Mouse (Mus musculus) midbrain, embryonic 14.5 days (tissue): ENCODE measurements around the gene Pcgf6. TPM values are rescaled to one million over a fixed set of nuclear protein-coding genes. Genes with fewer than 3 reads are reported as not detected.

Experiments used
- ATAC-seq: fragments of 200-750 bp; cut with Nextera tagmentation; 2 replicates; pipeline ENCODE4 v1.8.0; 2017; ENCODE audit warnings: moderate number of reproducible peaks, moderate library complexity; ENCODE audit not compliant: low FRiP score, low TSS enrichment
- DNase-seq: peaks from one replicate; pipeline ENCODE4 v3.0.0-alpha.2; 2015
- H3K27ac ChIP-seq: fragments of 300-500 bp; sonication (generic); replicated peaks from 2 replicates; pipeline ENCODE4 v1.5.1; 2014; ENCODE audit warnings: mild to moderate bottlenecking, low read depth, low read length, moderate library complexity
- H3K27me3 ChIP-seq: fragments of 300-500 bp; sonication (generic); 2 replicates; pipeline ENCODE4 v1.6.1; 2014; ENCODE audit warnings: low read length, control low read depth, mixed read lengths; ENCODE audit not compliant: control insufficient read depth, insufficient read depth
- H3K36me3 ChIP-seq: fragments of 300-500 bp; sonication (generic); 2 replicates; pipeline ENCODE4 v1.6.1; 2014; ENCODE audit warnings: low read length, control low read depth; ENCODE audit not compliant: control insufficient read depth, insufficient read depth
- H3K4me1 ChIP-seq: fragments of 300-500 bp; sonication (generic); 2 replicates; pipeline ENCODE4 v1.6.1; 2014; ENCODE audit warnings: mild to moderate bottlenecking, antibody characterized with exemption, low read length, control low read depth; ENCODE audit not compliant: control insufficient read depth, insufficient read depth
- H3K4me2 ChIP-seq: fragments of 300-500 bp; sonication (generic); 2 replicates; pipeline ENCODE4 v1.6.1; 2014; ENCODE audit warnings: mild to moderate bottlenecking, low read length, moderate library complexity
- H3K4me3 ChIP-seq: fragments of 300-500 bp; sonication (generic); replicated peaks from 2 replicates; pipeline ENCODE4 v1.5.1; 2014; ENCODE audit warnings: low read depth, low read length
- H3K9ac ChIP-seq: fragments of 300-500 bp; sonication (generic); replicated peaks from 2 replicates; pipeline ENCODE4 v1.6.1; 2014; ENCODE audit warnings: mild to moderate bottlenecking, low read length, moderate library complexity
- H3K9me3 ChIP-seq: fragments of 300-500 bp; sonication (generic); 2 replicates; pipeline ENCODE4 v1.6.1; 2016; ENCODE audit warnings: low read length, control low read depth, mixed read lengths; ENCODE audit not compliant: control insufficient read depth
- WGBS: fragments of 180-500 bp; shearing (Covaris S2); extraction: QIAGEN DNeasy Blood & Tissue Kit; methylation state at CpG from one replicate; pipeline ENCODE4 v1.1.7; 2014; 5-methylcytosine and 5-hydroxymethylcytosine counted together
- polyA plus RNA-seq: library from polyadenylated mRNA; unstranded; fragments of >200 nt; fragmentation: Nextera tagmentation; extraction: Ambion mirVana; gene quantifications from 2 replicates; pipeline ENCODE4 v1.2.1, GENCODE M21; 2014

Gene Pcgf6
- polyA plus RNA-seq, 1 experiment from 2014 or later: 33.6 TPM

DNA sequence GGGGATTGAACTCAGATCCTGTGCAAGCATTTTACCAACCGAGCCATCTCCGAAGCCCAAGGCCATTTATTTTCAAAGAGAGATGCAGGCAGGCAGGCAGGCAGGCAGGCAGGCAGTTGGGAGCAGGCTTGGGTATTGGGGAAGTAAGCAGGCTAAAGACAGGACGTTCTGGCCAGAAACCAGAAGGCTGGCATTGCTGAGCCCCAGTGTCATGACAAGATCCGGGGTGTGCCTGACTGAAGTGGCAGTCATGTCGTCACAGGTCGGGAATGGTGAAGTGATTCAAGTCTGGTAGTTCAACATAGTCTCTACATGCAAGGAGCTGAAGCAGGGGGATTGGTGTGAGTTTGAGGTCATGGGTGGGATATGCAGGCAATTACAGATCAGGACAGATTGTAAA, 63.1 kb downstream of the Pcgf6 start:
- no peaks in the 10 kb centered on the region for H3K9me3 ChIP-seq
- no peak overlapping the region for H3K4me2 ChIP-seq
- H3K4me1 ChIP-seq: 0 out of 2 replicates have a peak, but pooled peaks cover 2% of the 10 kb centered on the region
- H3K27me3 ChIP-seq: no peaks in the 10 kb centered on the region
- 78% methylated on average over 6 of the region's 6 CpGs for WGBS
- no peaks in the 10 kb centered on the region for H3K36me3 ChIP-seq
- no peak for ATAC-seq
- H3K27ac ChIP-seq: no peak overlapping the region
- H3K9ac ChIP-seq: no peak overlapping the region
- no peak for DNase-seq
- H3K4me3 ChIP-seq: no peak overlapping the region

DNA sequence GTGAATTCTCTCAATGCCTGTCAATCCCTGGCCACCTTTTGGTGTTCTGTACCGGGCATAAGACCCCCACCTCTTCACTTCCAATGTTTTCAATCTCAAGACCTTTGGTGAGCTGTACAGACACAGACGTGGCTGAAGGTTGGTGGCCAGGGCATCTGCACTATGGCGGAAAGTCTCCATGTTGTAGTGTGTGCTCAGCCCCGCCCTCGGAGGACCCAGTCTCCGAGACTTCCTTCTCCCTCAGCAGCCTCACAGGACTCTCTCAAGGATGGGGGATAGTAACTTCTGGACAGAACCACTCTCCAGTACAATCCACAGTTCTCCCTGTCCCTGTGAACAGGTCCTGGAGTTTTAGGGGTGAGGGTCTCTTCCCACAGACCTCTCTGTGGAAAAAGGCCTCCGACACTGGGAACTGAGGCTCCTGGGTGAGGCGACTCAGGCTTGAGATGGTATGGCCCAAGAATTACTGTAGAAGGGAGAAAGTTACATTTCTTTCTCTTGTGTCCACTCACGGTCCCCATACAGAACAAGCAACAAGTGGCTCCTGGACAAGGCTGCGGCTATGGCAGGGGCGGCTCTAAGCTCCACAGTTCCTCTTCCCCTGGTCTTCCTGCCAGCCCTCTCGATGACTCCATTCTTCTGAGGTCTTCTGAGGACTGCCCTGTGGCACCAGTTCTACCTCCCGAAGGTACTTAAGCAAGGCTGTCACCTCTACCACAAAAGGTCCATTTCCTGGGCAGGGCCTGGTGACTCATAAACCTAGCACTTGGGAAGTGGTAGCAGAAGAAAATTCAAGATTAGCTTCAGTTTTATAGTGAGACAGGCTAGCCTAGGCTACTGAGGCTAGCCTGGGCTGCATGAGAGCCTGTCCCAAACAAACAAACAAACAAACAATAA, 65.7 kb downstream of the Pcgf6 start:
- Histone ChIP-seq H3K27ac (no peak overlapping the region), H3K27me3 (no peaks in the 10 kb centered on the region), H3K4me1 (0 out of 2 replicates have a peak, but pooled peaks cover 2% of the 10 kb centered on the region), H3K9ac (no peak overlapping the region), H3K4me2 (no peak overlapping the region), H3K4me3 (no peak overlapping the region), H3K36me3 (no peaks in the 10 kb centered on the region), H3K9me3 (no peaks in the 10 kb centered on the region)
- WGBS: 88% methylated on average over 13 of the region's 13 CpGs
- ATAC-seq: no peak
- DNase-seq: no peak

DNA sequence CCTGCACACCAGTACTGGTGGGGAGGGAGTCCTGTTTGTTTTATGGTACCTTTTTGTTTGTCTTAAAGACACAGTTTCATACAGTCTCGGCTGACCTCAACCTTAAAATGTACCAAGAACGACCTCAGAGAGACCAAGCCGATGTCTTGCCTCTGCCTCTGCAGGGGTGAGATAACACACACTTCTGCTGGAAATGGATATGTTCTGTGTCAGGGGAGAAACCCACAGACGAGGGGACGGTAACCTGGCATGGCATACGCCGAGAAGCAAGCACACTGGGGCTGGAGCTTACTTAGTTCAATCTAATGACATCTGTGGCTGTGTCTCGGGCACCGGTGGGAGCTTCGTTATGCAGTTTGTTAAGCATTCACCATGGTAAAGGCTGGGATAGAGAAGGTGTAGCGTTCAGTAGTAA, 66.7 kb downstream of the Pcgf6 start:
- no peak for DNase-seq
- H3K9me3 ChIP-seq: no peaks in the 10 kb centered on the region

More for the DNA sequence above, 66.7 kb downstream of the Pcgf6 start:
- H3K9ac ChIP-seq: no peak overlapping the region
- H3K4me3 ChIP-seq: no peak overlapping the region
- H3K27me3 ChIP-seq: no peaks in the 10 kb centered on the region
- H3K27ac ChIP-seq: 0 out of 2 replicates have a peak overlapping the region, but pooled peaks have one; percentile 32
- no peak overlapping the region for H3K4me2 ChIP-seq
- no peaks in the 10 kb centered on the region for H3K36me3 ChIP-seq
- H3K4me1 ChIP-seq: 0 out of 2 replicates have a peak, but pooled peaks cover 1% of the 10 kb centered on the region
- ATAC-seq: no peak
- 54% methylated on average over 11 of the region's 11 CpGs for WGBS

Other genes with a start within 250 kb of the Pcgf6 start
- 605 and 611 TPM in 2 replicates for gene Ina, start 36.2 kb downstream of the Pcgf6 start, polyA plus RNA-seq
- 89.9 and 91.1 TPM in 2 replicates for gene Nt5c2, start 35.8 kb downstream of the Pcgf6 start, polyA plus RNA-seq
- gene Taf5, start 16.8 kb upstream of the Pcgf6 start, polyA plus RNA-seq: 8.8 and 10.5 TPM in 2 replicates
- gene Usmg5, start 39.7 kb upstream of the Pcgf6 start, polyA plus RNA-seq: 1,314 and 1,712 TPM in 2 replicates
- gene Pdcd11, start 39.9 kb upstream of the Pcgf6 start, polyA plus RNA-seq: 7.2 and 7.3 TPM in 2 replicates
- 0.45 and 0.49 TPM in 2 replicates for gene Calhm2, start 87.4 kb upstream of the Pcgf6 start, polyA plus RNA-seq
- not detected in 2 replicates for gene Calhm1, start 93.3 kb upstream of the Pcgf6 start, polyA plus RNA-seq
- gene Calhm3, start 106.9 kb upstream of the Pcgf6 start, polyA plus RNA-seq: not detected in 2 replicates
- 9.6 and 11.4 TPM in 2 replicates for gene Neurl1a, start 127.9 kb upstream of the Pcgf6 start, polyA plus RNA-seq